Mouse (Mus musculus) kidney, adult 9 months (tissue): Measurements from ENCODE around the gene Prph.

ENCODE experiments used
- DNase-seq: peaks from one replicate; pipeline ENCODE4 v3.0.0; 2022

The Prph gene

DNA sequence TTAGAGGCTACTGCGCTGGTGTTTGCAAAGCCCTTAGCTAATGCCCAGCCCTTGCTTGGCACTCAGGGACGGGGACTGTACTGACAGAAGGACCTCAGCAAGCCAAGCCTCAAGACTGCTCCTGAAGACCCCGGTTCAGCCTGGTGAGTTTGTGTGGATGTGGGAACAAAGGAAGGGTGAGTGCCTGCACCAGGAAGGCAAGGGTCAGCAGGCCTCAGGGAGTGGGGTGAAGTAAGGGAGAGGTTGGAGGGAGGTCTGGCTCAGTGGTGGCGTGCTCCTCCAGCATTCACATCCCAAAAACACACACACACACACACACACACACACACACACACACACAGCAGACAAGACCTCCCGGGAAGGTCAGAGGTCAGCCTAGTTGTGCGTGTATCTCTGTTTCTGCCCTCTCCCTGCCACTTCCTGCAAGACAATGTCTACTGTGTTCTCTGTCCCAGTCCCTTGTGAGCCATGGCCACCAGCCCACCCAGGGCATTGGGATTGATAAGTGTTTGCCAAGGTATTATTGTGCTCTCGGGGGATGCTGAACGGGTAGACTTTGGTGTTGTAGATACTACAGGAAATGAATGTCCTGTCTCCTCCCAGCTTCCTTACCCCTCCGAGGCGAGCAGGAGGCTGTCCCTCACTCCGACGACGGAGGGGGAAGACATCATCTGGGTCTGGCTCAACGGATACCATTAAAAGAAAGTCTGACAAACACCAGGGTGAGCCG, 23.4 kb downstream of the Prph start:
- no peak for DNase-seq

DNA sequence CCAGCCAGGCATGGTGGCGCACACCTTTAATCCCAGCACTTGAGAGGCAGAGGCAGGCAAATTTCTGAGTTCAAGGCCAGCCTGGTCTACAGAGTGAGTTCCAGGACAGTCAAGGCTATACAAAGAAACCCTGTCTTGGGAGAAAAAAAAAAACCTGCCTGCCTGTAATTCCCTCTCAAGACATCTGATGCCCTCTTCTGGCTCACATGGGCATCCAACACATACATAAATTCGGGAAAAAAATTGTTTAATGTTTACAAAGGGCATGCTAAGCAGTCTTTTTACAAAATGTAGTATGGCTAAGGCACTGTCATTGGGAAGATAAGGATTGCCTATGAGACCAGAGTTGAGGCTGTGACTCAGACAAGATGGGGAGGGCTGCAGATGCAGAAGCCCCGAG, 24.8 kb downstream of the Prph start:
- no peak for DNase-seq

DNA sequence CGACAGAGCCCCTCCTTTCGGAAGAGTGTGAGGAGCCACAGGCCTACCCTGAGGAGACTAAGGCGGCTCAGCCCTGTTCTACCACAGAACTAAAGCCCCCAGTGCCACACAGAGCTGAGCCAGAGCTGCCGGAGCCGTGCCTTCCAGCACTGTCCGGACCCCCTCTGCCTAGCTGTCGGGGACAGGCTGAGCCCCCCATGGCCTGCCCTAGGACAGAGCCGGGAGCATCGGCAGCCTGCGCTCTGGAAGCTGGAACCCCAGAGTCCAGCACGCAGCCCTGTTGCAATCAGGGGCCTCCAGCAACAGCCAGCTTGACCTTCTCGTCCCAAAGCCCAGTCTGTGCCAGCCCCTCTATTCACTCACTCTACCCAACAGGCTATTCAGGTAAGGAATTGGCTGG, 27.3 kb downstream of the Prph start:
- DNase-seq: no peak

DNA sequence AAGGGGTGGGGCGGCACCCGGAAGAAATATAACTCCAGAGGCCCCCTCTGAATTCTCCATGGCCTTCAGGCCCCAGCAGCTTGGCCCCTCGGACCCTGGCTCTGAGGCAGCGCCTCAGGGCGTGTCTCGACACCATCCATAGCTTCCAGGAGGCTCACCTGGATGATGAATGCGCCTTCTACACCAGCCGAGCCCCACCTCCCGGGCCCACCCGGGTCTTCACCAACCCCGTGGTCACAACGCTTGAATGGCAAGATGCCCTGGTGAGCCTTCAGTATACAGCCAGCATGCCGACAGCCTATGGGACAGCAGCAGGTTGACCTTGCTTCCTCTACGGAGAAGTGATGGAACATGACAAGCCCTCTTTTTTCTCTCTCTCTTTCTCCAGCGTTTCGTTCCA, 27.9 kb downstream of the Prph start:
- no peak for DNase-seq

DNA sequence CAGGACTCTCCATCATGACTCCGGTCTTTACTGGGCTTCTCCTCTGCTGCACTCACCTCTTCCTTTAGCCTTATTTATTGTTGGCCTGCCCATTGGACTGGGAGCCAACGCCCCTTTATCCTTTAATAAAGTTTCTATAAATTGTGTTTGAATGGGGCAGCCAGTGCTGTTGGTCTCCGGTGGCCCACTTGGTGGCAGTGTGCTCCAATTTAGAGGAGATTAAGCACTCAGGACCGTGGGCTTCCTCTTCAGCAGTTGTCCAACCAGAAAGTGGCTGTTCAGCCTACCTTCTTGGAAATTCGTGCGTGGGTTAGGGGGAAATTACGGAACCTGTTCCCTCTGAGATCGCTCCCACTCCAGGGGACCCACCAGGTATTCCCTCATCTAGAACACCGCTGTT, 28.3 kb downstream of the Prph start:
- DNase-seq: peak; percentile 70

DNA sequence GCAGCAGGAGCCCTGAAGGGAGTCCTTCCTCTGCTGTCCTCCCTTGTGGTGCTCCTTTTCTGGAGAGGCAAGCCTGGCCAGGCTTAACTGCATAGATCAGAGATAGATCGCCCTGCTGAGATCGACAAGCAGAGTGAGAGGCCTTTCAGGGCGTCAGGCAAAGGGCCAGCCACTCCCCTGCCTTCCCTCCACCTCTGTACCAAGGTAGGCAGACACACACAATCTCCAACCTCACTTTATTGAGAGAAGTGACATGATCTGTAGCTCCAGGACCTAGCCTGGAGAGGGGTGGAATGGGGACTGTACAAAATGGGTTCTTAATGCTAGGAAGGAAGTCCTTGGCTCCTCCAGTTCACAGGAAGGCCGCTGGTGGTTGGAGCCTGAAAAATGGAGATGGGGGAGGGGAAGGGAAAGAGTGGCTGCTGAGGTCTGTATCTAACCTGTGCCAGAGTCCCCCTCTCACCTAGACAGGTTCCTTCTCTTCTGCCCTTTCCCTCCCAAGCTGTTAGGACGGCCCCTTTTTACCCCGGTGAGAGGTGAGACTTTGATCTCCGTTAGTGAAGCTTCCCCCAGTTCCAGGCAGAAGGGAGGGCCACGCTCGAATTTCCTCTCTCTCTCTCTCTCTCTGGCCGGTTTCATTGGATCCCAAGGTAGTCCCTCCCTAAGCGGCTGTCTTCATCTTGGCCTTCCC, 29.0 kb downstream of the Prph start:
- DNase-seq: peak; percentile 73

DNA sequence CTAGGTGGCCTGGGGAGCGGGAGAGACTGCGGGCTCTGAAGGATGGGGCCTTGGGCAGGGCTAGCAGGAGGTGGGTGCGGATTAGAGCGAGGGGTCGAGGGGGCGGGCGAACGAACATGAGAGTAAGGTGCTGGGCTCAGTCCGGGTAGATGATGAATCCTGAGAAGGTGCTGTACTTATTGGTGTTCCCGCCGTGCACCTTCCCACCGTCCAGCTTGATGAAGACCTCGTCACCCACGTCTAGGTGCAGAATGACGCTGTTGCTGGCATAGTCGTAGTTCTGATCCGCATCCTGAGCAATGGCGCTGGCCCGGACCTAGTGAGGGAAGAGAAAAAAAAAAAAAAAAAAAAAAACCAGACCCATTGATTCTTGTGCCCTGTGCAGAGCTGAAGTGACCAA, 29.6 kb downstream of the Prph start:
- no peak for DNase-seq

DNA sequence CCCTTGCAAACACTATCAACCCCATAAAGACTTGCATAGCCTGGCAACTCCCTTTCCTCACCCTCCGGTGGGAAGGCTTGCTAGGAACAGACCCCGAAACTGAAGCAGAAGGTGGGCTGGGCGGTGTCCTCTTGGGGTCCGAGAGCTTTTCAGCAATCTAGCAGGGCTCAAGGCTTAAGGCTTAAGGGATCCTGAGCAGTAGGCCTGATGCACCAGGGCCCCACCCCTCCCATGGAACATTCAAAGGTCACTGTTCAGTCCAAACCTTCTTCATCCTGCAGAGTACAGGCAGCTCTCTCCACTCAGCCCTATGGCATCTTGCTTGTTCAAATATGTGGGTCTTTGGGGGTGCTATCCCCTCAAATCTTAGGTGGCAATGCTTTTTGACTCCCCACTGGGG, 31.0 kb downstream of the Prph start:
- peak; percentile 60 for DNase-seq

DNA sequence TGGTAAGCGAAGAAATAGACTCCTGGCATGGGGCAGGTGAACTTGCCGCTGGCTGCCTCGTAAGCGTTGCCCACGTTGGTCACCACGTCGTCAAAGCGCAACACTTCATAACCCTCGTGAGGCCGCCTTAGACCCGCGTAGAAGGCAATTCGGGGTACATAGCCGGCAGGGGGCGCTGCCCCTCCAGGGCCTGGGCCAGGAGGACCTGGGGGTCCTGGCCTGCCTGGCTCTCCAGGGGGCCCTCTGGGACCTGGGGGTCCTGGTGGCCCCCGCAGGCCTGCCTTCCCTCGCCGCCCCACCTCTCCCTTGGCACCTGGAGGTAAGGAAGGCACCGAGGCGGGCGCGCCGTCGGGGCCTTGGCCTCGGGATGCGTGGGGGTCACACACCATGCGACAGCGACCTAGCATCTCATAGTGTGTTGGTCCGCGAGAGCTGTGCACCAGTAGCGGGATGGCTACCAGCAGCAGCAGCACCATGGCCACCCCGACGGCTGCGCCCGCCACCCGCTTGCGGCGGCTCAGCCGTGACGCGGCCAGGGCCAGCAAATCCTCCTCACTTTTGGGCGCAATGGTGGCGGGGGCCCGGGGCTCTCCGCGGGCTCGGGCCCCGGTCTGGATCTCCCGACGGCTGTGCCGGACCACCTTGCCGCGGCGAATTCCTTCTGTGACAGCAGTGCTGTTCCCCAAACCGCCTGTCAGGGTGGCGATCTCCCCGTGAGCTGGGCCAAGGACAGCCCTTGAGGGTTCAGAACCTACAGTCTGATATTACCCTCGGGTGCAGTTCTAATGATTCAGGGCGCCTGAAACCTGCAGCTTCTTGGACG, 32.5 kb downstream of the Prph start, which contains the start of gene C1ql4:
C1ql4 (minus strand) TSS at position 565 of the 823 bp plus-strand sequence.
- DNase-seq: no peak

DNA sequence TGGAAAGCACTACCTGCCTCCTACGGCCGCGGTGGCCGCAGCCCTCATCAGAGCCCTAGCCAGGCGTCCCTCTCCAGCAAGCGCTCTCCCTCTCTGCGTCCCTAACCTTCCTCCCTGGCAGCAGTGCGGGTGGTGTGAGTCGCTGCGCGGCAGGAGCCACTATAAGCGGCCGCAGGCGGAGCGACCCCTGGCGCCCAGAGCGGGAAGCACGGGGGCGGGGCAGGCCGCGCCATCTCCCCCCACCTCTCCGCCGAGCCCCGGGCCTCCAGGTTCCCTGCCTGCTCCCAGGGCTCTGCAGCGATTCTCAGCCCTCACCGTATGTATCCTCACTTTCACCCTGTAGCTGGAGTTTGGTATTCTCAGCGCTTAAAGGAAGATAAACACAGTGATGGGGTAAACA, 33.3 kb downstream of the Prph start:
- peak; percentile 72 for DNase-seq

DNA sequence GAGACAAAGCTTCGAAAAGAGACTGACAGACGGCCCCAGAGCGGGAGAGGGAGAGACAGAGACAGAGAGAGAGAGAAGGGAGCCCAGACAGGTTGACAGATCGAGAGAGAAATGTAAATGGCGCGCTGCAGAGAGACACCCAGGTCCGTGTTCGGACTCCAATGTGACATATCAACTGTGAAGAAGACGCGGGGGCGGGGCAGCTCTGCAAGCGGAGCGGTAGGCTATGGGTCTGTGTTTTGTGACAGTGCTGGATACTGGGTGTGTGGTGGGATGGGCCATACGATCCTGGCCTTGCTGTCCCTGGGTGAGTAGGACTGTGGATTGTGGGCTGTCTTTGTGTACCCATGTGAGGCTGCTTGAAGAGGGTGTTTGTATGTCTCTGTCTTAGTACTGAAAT, 34.1 kb downstream of the Prph start:
- no peak for DNase-seq

DNA sequence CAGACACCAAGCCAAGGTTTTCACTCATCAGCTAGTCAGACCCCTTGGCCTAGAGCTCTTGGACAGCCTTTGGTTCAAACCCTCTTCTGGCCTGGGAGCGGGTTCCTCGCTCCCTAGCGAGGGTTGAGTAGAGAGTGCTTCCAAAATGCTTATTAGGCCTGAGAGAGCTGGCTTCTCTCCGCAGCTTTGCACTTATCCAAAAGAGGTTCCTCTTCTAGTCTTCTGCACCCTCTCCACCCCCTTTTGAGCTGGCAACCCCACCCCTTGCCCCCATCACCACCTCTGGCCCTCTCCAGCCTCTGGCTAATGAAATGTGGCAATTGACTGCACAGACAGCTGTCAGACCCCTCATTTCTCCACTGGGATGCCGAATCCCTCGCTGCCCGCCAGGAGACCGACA, 37.9 kb downstream of the Prph start, which contains the start of gene Dnajc22:
Dnajc22 (plus strand) TSS at position 301 of the 400 bp plus-strand sequence.
- no peak for DNase-seq

DNA sequence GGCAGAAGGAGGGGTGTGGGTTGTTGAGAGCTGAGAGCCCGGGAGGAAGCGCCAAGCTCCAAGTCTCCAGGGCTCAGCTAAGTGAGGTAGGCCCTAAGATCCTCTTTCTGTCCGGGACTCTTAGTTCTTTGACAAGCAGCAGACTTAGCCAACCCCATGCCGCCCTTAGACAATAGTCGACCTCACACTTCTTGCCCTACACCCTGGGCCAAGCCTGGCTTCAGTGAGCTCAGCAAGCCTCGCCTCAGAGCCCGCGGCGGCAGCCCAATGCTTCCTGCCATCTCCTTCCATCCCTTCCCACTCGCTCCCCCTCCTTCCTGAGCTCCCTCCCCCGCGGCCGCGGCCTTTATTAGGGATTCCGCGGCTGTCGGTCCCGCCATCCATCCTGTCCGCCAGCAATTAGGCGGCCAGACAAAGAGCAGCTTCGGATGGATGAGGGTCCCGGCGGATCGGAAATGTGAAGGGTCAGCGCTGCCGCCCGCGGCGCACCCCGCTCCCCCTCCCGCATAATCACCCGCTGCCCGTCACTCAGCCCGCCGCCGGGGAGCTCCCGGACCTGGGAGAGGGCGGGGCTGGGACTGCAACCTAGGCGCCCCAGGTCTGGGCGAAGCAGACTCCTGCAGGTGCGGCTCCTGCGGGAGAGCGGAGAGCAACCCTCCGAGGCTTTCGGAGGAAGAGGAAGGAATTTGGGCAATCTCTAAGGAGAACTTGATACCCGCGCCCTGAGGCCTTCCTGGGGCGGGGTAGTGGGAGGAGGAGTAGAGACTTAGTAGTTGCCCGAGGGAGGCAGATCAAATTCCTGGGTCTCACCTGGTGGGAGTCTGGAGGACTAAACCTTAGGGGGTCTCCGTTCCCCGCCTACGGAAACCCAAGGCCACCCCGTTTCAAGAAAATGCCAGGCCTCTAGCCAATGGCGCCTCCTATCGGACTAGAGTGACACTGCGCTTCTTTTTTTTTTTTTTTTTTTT, 38.6 kb downstream of the Prph start:
- no peak for DNase-seq

DNA sequence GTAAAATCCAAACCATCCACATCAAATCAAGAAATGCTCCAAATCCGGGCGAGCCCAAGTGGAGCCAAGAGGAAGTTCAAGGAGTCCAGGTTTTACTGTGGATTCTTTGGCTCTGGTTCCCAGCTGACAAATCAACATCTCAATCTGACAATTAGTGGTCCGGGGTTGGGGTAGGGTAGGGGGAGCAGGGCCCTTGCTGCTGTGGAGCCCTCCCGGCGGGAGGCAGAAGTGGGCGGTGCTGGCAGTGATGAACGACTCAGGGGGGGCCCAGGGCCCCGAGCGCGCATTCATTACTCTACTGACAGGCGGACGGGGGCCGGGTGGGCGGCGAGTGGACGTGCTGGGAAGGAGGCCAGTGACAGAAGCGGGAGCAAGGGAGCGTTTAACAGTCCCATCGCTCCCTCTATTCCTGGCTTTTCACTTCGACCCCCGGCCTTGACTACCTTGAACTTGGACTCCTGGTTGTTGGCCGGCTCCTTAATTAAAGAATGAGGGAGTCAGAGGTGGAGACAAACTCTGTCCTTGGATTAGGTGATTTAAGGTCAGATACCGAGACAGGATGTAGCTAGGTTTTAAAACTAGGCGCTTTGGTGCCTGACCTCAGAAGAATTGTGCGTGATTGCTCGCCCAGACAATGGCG, 39.8 kb downstream of the Prph start:
- no peak for DNase-seq

DNA sequence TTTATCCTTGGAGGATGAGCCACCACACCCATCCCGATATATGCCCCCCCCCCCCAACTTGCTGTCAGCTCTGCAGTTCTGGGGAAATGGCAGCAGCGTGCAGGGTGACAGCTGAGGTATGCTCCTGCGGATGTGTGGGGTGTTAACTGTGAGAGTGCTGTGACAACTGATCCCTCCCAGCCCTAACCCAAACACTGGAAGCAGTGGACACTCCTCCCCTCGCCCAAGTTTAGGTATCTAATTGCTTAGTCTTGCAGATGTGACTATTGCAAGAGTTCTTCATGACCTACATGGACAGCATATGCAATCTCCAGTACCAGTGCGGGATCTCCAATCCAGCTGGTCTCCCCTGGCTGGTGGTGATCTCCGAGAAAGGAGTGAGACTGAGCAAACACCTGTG, 40.4 kb downstream of the Prph start:
- DNase-seq: no peak

DNA sequence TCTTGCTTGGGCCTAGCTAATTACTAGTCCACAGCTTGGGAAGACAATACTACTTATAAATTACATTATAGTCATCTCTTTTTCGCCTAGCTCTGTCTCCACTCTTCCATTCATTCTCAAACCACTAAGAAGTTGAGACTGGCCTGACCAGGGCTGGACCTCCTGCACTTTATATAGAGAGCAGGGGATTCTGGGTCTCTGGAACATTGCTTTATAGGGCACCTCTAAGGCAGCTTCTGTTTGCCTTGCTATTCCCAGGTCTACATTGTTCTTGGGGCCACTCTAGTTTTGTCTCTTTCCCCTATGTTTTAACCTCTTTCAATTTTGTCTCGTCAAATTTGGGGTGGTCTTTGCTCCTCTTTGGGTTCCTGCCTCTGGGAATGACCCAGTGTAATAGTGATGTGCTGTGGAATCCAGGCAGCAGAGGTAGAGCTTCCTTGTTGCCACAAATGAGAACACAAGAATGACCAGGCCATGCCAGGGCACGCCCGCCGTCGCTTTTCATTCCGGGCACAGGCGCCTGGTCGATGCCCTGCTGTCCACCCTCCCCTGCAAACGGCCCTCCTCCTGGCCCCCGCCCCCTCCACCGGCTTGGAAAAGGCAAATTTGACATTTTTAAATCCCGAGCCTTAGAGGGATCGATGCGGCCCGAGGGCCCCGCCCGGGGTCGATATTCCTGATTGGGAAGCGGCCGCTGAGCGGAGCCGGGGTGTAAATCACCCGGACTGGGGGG, 41.3 kb downstream of the Prph start:
- peak; percentile 45 for DNase-seq

DNA sequence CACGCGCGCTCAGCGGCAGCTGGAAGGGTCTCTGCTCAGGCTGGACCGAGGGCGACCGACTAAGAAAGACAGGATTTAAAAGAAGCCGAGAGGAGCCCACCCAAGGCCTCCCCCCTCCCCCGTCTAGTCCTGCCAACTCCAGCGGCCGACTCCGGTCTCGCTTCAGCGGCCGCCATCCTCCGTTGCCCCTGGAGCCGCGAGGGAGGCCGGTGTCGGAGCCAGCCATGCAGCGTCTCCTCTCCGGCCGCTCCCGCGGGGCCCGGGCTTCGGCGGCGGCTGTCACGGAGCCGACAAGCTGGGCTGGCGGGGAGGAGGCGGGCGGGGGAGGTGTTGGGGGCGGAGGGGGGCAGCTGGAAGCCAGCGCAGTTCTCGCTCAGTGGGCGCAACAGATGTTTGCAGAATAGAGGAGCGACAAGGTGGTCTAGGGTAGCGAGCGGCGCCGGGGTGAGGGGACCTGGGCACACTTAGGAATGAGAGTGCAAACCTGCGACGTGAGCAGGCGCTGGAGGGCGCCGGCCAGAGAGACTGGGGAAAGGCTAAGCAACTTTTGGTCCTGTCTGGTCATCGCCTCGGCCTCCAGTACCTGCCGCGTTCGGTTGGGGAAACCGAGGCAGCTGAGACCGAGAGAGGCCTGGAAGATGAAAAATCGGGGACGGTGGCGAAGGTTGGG, 42.0 kb downstream of the Prph start:
- peak; percentile 58 for DNase-seq

DNA sequence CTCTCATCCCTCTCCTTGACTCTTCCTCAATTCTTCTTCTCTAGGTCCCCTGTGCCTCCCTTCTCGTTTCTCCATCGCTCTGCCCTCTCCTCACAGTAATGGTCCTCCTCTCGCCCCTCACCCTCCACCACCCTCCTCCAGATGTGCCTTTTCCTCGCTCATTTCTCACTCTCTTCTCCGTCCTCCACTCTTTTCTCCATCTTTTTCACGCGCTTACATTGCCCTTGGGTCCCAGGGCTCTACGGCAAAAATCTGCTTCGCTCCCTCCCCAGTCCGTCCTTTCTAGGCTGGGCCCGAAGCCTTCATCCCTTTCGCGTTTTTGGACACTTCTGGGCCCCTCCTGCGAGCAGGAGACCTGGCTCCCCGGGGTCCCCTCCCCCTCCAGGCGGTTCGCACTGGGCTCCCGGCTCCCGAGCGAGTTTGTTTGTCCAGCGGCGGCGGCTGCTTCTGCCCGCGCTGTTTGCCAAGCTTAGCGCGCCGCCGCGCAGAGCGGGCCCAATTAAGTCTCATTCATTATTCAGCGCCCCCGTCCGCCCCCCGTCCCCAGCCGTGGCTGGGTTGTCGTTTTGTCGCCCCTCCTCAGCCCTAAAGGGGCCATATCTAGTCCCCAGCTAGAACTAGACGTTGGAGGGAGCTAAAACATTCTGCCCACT, 43.0 kb downstream of the Prph start:
- peak; percentile 36 for DNase-seq

DNA sequence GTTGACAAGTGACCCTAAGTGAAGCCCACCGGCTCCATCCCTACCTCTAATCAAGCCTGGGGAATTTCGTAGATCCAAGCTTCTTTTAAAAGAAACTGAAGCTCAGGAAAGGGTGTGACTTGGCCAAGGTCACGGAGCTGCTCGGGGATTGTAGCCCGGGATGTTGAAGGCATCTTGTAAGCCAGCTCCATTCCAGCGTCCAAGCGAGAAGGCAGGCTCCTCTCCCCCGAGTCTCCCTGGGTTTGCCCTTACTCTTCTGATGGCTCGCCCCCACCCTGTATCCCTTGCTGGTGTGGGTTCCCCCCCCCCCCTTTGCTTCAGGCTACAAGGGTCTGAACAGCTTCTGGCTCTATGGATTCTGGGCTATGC, 43.5 kb downstream of the Prph start:
- no peak for DNase-seq

DNA sequence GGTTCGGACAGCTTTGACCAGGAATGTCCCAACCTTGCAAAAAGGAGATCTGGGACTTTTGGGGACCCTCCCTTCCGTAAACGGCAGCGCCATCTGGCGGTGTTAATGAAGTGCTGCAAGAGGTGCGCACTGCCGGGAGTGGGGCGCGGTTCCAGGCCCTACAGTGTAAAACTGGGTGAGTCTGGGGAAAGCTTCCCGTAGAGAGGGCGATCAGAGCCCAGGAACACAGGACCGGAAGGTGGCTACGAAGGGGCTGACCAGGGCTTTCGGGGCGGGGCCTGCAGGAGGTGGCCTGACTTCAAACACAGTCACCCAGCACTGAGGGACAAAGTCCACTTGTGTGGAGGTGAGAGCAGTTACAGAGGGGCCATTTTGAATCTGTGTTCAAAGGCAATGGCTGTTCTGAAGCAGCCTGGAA, 44.2 kb downstream of the Prph start:
- peak; percentile 95 for DNase-seq
